Mouse (Mus musculus) lung, embryonic 15.5 days (tissue): Measurements from ENCODE around the gene Cdkal1. TPM values are rescaled to one million over a fixed set of nuclear protein-coding genes. Genes with fewer than 3 reads are reported as not detected.

Experiments
- ATAC-seq: fragments of 200-750 bp; cut with Nextera tagmentation; 2 replicates; pipeline ENCODE4 v1.8.0; 2017; ENCODE audit warnings: moderate number of reproducible peaks, borderline replicate concordance; ENCODE audit not compliant: low FRiP score, low TSS enrichment; ENCODE audit errors: extremely low read depth
- H3K27ac ChIP-seq: fragments of 300-500 bp; sonication (generic); 2 replicates; pipeline ENCODE4 v1.5.1; 2015; ENCODE audit warnings: moderate library complexity, mild to moderate bottlenecking, inconsistent platforms
- H3K27me3 ChIP-seq: fragments of 300-500 bp; sonication (generic); 2 replicates; pipeline ENCODE4 v1.6.1; 2015; ENCODE audit warnings: inconsistent platforms
- H3K36me3 ChIP-seq: fragments of 300-500 bp; sonication (generic); 2 replicates; pipeline ENCODE4 v1.6.1; 2015; ENCODE audit warnings: inconsistent platforms
- H3K4me1 ChIP-seq: fragments of 300-500 bp; sonication (generic); 2 replicates; pipeline ENCODE4 v1.6.1; 2015; ENCODE audit warnings: inconsistent platforms
- H3K4me2 ChIP-seq: fragments of 300-500 bp; sonication (generic); 2 replicates; pipeline ENCODE4 v1.6.1; 2015; ENCODE audit warnings: inconsistent platforms, mild to moderate bottlenecking, moderate library complexity
- H3K4me3 ChIP-seq: fragments of 300-500 bp; sonication (generic); 2 replicates; pipeline ENCODE4 v1.5.1; 2015; ENCODE audit warnings: mild to moderate bottlenecking, inconsistent platforms
- H3K9ac ChIP-seq: fragments of 300-500 bp; sonication (generic); 2 replicates; pipeline ENCODE4 v1.6.1; 2015; ENCODE audit warnings: inconsistent platforms
- H3K9me3 ChIP-seq: fragments of 300-500 bp; sonication (generic); 2 replicates; pipeline ENCODE4 v1.6.1; 2016; ENCODE audit warnings: inconsistent platforms
- WGBS: fragments of 180-500 bp; shearing (Covaris S2); methylation state at CpG from one replicate; pipeline ENCODE4 v1.1.7; 2015; 5-methylcytosine and 5-hydroxymethylcytosine counted together
- polyA plus RNA-seq: library from polyadenylated mRNA; unstranded; fragments of >200 nt; fragmentation: Nextera tagmentation; extraction: Ambion mirVana; gene quantifications from 2 replicates; pipeline ENCODE4 v1.2.1, GENCODE M21; 2015

Cdkal1 gene
- polyA plus RNA-seq, 1 experiment from 2014 or later: 34.0 TPM

DNA sequence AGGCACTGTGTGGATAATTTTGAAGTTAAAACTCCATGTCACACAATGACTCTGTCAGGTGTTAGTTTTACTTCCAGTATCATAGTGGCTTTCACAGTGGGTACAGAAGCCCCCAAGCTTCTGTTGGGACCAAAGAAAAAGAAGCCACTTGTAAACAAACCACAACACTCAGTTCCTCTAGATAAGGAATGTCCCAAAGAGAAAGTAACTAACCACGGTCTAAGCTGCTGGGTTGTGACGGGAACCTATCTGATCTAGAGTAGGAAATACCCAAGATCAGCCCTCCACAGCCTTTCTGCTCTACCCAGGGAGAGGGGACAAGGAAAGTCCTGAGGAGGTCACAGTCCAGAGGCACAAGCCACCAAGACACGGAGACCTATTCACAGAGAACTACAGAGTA lies 99.4 kb downstream of the Cdkal1 start:
- no peak for ATAC-seq
- H3K27me3 ChIP-seq: no peaks in the 10 kb centered on the region
- no peak overlapping the region for H3K4me2 ChIP-seq
- H3K9ac ChIP-seq: no peak overlapping the region
- 56% methylated on average over 3 of the region's 3 CpGs for WGBS
- H3K36me3 ChIP-seq: no peaks in the 10 kb centered on the region
- 0 out of 2 replicates have a peak, but pooled peaks cover 2% of the 10 kb centered on the region for H3K4me1 ChIP-seq
- no peaks in the 10 kb centered on the region for H3K9me3 ChIP-seq
- no peak overlapping the region for H3K4me3 ChIP-seq
- no peak overlapping the region for H3K27ac ChIP-seq

DNA sequence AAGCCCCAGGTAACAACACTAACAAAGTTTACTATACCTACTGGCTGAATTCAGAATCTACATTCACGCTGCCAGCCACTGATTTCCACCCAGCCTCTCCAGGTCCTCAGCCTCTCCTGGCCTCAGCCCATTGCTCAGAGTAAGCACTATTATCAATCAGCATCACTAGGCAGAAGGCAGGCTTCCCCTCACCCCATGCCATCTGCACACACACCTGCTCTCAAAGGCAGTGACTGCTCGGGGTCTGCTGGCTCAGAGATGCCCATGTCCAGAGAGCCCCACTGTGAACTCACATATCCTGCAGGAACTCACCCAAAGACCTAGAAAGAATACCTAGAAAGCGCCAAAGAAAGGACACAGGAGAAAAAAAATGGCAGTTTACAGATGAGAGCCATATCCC lies 102.2 kb downstream of the Cdkal1 start:
- ATAC-seq: no peak
- Histone ChIP-seq H3K4me2 (no peak overlapping the region), H3K4me1 (no peaks in the 10 kb centered on the region), H3K9me3 (no peaks in the 10 kb centered on the region), H3K9ac (no peak overlapping the region), H3K27me3 (no peaks in the 10 kb centered on the region), H3K36me3 (no peaks in the 10 kb centered on the region), H3K4me3 (no peak overlapping the region), H3K27ac (no peak overlapping the region)
- WGBS: 81% methylated on average over 3 of the region's 3 CpGs

DNA sequence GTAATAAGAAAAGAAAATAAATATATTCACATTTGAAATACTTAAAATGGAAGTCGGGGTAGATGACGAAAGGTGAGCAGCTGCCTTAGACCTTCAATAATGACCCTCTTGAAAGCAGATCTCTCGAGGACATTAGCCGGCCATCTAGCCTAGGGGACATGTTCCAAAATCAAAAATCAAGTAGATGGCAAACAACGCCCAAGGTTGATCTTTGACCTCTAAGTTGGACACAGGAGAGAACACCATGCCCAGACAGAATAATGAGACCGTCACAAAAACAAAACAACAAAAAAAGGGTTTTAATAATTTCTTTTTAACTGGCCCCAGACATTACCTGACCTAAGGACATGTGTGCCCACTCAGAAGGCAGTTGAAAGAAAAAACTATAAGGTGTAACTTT lies 103.4 kb downstream of the Cdkal1 start:
- ATAC-seq: no peak
- H3K27me3 ChIP-seq: no peaks in the 10 kb centered on the region
- H3K36me3 ChIP-seq: no peaks in the 10 kb centered on the region
- no peaks in the 10 kb centered on the region for H3K4me1 ChIP-seq
- H3K9me3 ChIP-seq: no peaks in the 10 kb centered on the region
- no peak overlapping the region for H3K4me2 ChIP-seq
- no peak overlapping the region for H3K27ac ChIP-seq
- H3K4me3 ChIP-seq: no peak overlapping the region
- 89% methylated on average over 6 of the region's 6 CpGs for WGBS
- H3K9ac ChIP-seq: no peak overlapping the region

DNA sequence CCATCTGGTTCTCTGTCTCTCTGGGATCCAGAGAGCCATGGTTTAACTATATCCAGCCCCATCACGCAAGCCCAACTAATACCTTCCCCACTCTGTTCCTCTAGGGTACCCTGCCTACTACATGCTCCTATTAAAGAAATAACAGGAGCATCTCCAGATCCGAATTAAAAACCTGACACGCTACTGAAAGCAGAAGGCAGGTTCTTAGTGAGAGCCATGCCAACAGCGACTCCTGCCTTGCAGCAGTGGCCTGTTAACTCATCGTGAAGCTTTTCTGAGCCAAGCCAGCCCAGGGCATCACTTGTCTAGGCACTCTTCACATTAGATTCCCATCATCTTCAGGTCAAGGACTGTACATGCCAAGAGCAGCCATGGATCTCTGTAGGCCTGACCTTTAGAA lies 104.3 kb downstream of the Cdkal1 start:
- H3K4me2 ChIP-seq: no peak overlapping the region
- WGBS: 92% methylated on average over 5 of the region's 5 CpGs

DNA sequence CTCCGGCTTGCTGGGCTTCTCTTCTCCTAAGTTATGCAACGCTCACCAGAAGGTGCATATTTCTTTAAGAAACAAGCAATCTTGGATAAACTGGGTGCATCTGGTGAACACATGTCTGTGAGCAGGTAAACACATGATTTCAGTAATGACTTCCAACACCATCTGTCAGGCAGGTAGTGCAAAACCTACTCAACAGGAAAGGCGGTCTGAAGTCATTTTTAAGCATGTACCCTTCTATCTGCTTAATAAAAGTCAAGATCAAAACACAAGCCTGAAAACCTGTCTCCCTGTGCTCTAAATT lies 108.2 kb downstream of the Cdkal1 start:
- ATAC-seq: no peak
- Histone ChIP-seq H3K27ac (no peak overlapping the region), H3K4me2 (no peak overlapping the region), H3K27me3 (no peaks in the 10 kb centered on the region), H3K4me3 (no peak overlapping the region), H3K9me3 (no peaks in the 10 kb centered on the region), H3K9ac (no peak overlapping the region), H3K36me3 (no peaks in the 10 kb centered on the region), H3K4me1 (peaks cover 14% of the 10 kb centered on the region)
- 81% methylated on average over 3 of the region's 3 CpGs for WGBS

More for the DNA sequence above, 104.3 kb downstream of the Cdkal1 start:
- Histone ChIP-seq H3K27me3 (no peaks in the 10 kb centered on the region), H3K27ac (no peak overlapping the region), H3K4me3 (no peak overlapping the region), H3K4me1 (no peaks in the 10 kb centered on the region; the same call in none of the 2 replicates), H3K9ac (no peak overlapping the region), H3K36me3 (no peaks in the 10 kb centered on the region), H3K9me3 (no peaks in the 10 kb centered on the region)
- ATAC-seq: no peak

DNA sequence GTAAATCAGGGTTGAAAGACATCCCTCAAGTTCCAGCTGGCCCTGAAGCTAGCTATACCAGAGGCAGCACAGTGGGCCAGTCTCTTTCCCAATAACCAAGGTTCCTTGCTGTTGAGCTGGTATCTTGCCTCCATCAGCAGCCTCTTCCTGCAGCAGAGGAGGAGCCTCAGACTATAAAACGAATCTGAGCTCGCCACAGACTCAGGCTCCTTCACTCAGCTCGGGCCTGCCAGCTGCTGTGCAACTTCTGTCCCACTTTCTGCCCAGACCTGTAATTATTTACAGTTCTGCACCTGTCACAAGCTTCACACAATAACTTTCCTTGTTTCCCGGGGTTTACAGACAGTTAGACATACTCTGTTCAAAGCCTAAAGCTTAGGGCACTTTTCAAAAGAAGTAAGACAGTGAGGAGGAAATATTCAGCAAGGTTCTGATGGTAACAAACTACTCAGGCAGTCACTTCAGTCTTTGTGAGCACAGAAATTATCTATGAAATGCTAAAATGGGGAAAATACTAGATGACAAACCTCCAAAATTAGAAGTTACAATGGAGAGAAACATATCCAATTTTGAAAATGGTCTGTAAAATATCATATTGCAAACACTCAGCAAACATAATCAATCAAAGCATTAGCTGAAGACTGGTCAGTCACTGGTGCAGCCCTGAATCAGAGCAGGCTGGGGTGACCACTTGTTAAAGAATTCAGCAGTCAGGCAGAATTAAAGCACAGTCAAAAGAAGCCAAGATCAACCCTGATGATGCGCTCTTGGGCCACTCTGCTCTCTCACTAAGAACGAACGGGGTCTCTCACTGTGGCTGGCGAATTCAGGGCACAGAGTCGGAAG lies 108.8 kb downstream of the Cdkal1 start:
- 59% methylated on average over 9 of the region's 9 CpGs for WGBS
- Histone ChIP-seq H3K27ac (0 out of 2 replicates have a peak overlapping the region, but pooled peaks have one; percentile 2), H3K36me3 (no peaks in the 10 kb centered on the region), H3K9ac (no peak overlapping the region), H3K4me3 (no peak overlapping the region), H3K4me2 (no peak overlapping the region), H3K27me3 (no peaks in the 10 kb centered on the region), H3K9me3 (no peaks in the 10 kb centered on the region), H3K4me1 (peaks cover 14% of the 10 kb centered on the region)
- ATAC-seq: no peak

DNA sequence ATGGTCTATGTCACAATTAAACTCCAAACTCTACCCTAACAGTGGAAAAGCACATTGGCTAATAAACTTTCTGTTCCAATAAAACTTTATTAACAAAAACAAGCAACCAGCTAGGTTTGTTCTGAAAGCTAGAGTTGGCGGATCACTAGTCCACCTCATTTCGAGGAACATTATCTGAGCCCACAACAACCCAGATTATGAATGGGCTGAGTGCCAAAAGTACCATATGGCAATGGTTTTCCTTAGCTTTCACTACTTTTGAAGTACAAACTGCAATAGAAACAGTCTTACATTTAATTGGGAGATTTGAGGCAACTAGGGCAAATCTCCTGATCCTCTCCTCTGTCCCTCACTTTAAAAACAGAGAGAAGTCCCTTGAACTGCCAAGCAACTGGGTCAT lies 110.4 kb downstream of the Cdkal1 start:
- Histone ChIP-seq H3K9me3 (no peaks in the 10 kb centered on the region), H3K36me3 (no peaks in the 10 kb centered on the region), H3K4me3 (no peak overlapping the region), H3K27me3 (no peaks in the 10 kb centered on the region), H3K4me2 (no peak overlapping the region), H3K4me1 (peaks cover 14% of the 10 kb centered on the region), H3K9ac (no peak overlapping the region), H3K27ac (peak overlapping the region; percentile 8; the same call in 1 of the 2 replicates)
- ATAC-seq: no peak
- WGBS: 38% methylated on average over 2 of the region's 2 CpGs

DNA sequence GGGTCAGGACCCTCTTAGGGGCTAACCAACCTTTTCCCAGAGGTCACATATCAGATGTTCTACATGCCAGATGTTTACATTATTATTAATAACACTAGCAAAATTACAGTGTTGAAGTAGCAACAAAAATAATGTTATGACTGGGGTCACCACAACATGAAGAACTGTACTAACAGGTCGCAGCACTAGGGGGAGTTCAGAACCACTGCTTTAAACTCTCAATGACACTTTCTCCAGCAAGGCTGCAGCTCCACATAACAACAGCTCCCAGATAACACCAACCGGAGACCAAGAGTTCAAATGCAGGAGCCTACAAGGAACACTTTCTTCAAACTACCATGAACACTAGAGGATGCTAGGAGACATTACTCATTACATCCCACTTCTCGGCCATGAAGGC lies 111.3 kb downstream of the Cdkal1 start:
- no peaks in the 10 kb centered on the region for H3K36me3 ChIP-seq
- H3K27ac ChIP-seq: no peak overlapping the region; the same call in 1 of the 2 replicates
- peak; percentile 28; the same call in 1 of the 2 replicates for ATAC-seq
- 59% methylated on average over 3 of the region's 3 CpGs for WGBS
- H3K4me1 ChIP-seq: peaks cover 14% of the 10 kb centered on the region
- no peak overlapping the region for H3K4me2 ChIP-seq
- no peak overlapping the region for H3K4me3 ChIP-seq
- no peak overlapping the region for H3K9ac ChIP-seq
- H3K27me3 ChIP-seq: no peaks in the 10 kb centered on the region
- H3K9me3 ChIP-seq: no peaks in the 10 kb centered on the region

DNA sequence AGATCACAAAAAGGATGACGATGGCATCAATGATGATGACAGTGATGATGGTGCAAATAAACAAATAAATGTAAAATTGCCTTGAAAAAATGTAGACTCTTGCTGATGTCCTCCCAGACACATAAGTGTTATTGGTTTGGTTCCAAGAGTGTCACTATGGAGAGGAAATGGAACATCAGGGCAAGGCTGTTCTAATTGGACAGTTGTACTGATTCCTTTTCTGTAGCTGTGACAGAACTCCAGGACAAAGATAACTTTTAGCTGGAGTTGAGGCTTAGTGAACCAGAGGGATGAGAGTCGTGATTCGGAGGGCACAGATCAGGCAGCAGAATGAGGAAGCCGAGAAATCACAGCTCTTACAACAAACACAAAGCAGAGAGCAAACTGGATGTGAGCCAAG lies 111.7 kb downstream of the Cdkal1 start:
- ATAC-seq: peak; percentile 70; the same call in 1 of the 2 replicates
- Histone ChIP-seq H3K27me3 (no peaks in the 10 kb centered on the region), H3K9me3 (no peaks in the 10 kb centered on the region), H3K4me1 (peaks cover 14% of the 10 kb centered on the region), H3K27ac (no peak overlapping the region), H3K4me2 (no peak overlapping the region), H3K9ac (no peak overlapping the region), H3K36me3 (no peaks in the 10 kb centered on the region), H3K4me3 (no peak overlapping the region)
- WGBS: 34% methylated on average over 4 of the region's 4 CpGs

DNA sequence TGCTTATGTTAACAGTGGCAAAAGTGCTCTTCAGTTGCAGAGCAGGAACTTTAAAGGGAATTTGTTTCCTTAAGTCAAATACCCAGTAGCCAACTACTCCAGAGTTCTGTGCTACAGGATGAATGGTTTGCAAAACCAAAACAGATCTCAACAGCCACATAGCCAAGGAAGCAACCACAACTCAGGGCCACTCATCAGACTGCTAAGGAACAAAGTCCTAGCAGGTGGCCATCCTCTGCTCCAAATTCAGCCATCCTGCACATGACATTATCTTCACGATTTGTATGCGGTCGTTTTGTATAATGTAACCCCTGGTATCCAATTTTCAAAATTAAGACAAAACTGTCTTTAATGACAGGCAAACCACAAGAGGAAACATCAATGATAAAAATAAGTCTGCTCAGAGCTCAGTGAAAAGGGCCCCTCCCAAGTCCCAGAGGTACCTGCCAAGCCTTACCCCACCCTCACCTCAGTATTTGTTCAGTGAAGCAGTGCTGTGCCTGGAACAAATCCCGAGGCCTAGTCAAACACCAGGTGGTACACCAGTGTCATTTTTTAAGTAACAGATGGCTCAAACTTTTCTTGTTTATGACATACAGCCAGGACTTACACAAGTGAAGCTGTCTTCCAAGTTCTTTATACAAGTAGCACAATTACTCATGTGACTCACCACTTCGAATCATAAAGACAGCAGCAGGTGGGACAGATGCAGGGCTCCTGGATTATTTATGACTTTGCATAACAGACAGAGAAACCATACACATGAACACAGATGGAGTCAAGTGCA lies 117.6 kb downstream of the Cdkal1 start:
- Histone ChIP-seq H3K4me1 (0 out of 2 replicates have a peak, but pooled peaks cover 16% of the 10 kb centered on the region), H3K27me3 (no peaks in the 10 kb centered on the region), H3K4me2 (no peak overlapping the region), H3K36me3 (no peaks in the 10 kb centered on the region), H3K9ac (no peak overlapping the region), H3K9me3 (no peaks in the 10 kb centered on the region), H3K4me3 (no peak overlapping the region), H3K27ac (no peak overlapping the region)
- 60% methylated on average over 5 of the region's 5 CpGs for WGBS
- ATAC-seq: no peak

DNA sequence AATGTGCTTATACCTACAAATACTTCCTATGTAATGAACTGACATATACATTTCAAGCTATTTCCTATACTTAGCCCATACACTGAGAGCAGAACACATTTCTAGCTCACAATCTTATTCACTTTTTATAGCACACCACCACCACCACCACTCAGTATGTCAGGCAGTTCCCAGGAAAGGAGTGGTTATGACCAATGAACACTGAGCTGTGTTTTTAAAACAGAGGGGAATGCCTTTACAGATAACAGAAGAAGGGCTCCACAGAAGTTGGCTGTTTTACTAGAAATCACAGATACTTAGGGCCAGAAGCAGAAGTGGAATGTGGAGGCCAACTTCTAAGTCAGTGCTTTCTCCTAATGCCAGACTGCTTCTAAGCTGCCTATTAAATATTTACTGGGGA lies 121.0 kb downstream of the Cdkal1 start:
- H3K9me3 ChIP-seq: no peaks in the 10 kb centered on the region
- ATAC-seq: no peak
- 0 out of 2 replicates have a peak, but pooled peaks cover 16% of the 10 kb centered on the region for H3K4me1 ChIP-seq
- H3K27me3 ChIP-seq: no peaks in the 10 kb centered on the region
- no peak overlapping the region for H3K4me2 ChIP-seq
- no peak overlapping the region for H3K27ac ChIP-seq
- H3K4me3 ChIP-seq: no peak overlapping the region
- no peaks in the 10 kb centered on the region for H3K36me3 ChIP-seq
- no peak overlapping the region for H3K9ac ChIP-seq

DNA sequence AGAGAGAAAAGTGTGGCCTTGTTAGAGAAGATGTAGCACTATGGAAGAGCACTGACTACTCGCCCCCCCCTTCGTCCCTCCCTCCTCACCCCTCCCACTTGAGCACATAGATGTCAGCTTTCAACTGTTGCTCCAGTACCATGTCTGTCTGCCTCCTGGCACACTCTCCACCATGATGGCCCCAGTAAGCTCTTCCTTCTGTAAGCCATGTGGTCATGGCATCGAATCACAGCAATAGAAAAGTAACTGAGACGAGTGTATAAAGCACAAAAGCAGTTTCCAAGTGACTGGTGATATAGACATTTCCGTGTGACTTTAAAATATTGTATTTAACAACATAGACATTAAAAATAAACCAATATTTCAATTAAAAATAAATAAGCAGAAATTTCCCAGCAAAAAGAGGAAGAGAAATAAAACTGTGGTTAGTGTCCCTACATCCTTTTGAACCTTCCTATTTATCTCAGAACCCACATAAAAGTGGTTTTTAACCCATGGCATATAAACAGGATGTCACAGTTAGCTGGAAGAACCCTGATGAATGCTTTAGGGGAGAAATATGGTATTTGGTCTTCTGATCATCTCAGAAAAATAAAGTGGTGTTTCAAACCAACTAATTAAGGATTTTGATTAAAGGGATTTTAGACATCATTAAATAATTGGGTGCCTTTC lies 129.2 kb downstream of the Cdkal1 start:
- H3K4me1 ChIP-seq: 0 out of 2 replicates have a peak, but pooled peaks cover 7% of the 10 kb centered on the region
- no peaks in the 10 kb centered on the region for H3K36me3 ChIP-seq
- H3K4me2 ChIP-seq: no peak overlapping the region
- ATAC-seq: no peak
- WGBS: 62% methylated on average over 5 of the region's 5 CpGs
- H3K9ac ChIP-seq: no peak overlapping the region
- no peaks in the 10 kb centered on the region for H3K9me3 ChIP-seq
- H3K4me3 ChIP-seq: no peak overlapping the region
- H3K27ac ChIP-seq: no peak overlapping the region
- no peaks in the 10 kb centered on the region for H3K27me3 ChIP-seq
